Mouse (Mus musculus): ENCODE data around the gene Reps1. TPM values are rescaled to one million over a fixed set of nuclear protein-coding genes. Genes with fewer than 3 reads are reported as not detected.

The Reps1 gene
- polyA plus RNA-seq, 1 experiment from 2014 or later = 14.5 TPM

- H3K9ac ChIP-seq = no peak overlapping the region
- peaks cover 53% of the 10 kb centered on the region for H3K4me1 ChIP-seq
- no peaks in the 10 kb centered on the region for H3K36me3 ChIP-seq
- H3K27ac ChIP-seq = no peak overlapping the region
- WGBS (ENCODE audit: insufficient replicate concordance) = 66% methylated on average over 10 of the region's 10 CpGs
- no peak overlapping the region for H3K4me3 ChIP-seq
- ATAC-seq = no peak
- no peaks in the 10 kb centered on the region for H3K27me3 ChIP-seq (replicated peaks)
- H3K4me2 ChIP-seq = no peak overlapping the region
- H3K9me3 ChIP-seq (replicated peaks) = no peaks in the 10 kb centered on the region
These were observed 12.2 kb downstream of the Reps1 start for GRCm38 (mm10) chr10:18067761-18068446.

- no peak overlapping the region for H3K27ac ChIP-seq
- peaks cover 56% of the 10 kb centered on the region for H3K4me1 ChIP-seq
- H3K36me3 ChIP-seq = no peaks in the 10 kb centered on the region
- no peak overlapping the region for H3K4me2 ChIP-seq
- no peak for ATAC-seq
- H3K9ac ChIP-seq = no peak overlapping the region
- no peak overlapping the region for H3K4me3 ChIP-seq
- 63% methylated on average over 2 of the region's 2 CpGs for WGBS (ENCODE audit: insufficient replicate concordance)
- H3K9me3 ChIP-seq (replicated peaks) = no peaks in the 10 kb centered on the region
- H3K27me3 ChIP-seq (replicated peaks) = no peaks in the 10 kb centered on the region
These were observed 13.2 kb downstream of the Reps1 start for GRCm38 (mm10) chr10:18068880-18069279.

- H3K4me3 ChIP-seq = no peak overlapping the region
- ATAC-seq = no peak
- no peak overlapping the region for H3K4me2 ChIP-seq
- H3K36me3 ChIP-seq = no peaks in the 10 kb centered on the region
- WGBS (ENCODE audit: insufficient replicate concordance) = 71% methylated on average over 2 of the region's 2 CpGs
- H3K27ac ChIP-seq = no peak overlapping the region
- H3K9me3 ChIP-seq (replicated peaks) = no peaks in the 10 kb centered on the region
- no peaks in the 10 kb centered on the region for H3K27me3 ChIP-seq (replicated peaks)
- peaks cover 56% of the 10 kb centered on the region for H3K4me1 ChIP-seq
- H3K9ac ChIP-seq = no peak overlapping the region
These were observed 13.9 kb downstream of the Reps1 start for GRCm38 (mm10) chr10:18069576-18069975.

- Histone ChIP-seq H3K9ac (no peak overlapping the region), H3K4me3 (no peak overlapping the region), H3K4me2 (no peak overlapping the region), H3K27me3 (replicated peaks) (no peaks in the 10 kb centered on the region), H3K27ac (no peak overlapping the region), H3K4me1 (peaks cover 56% of the 10 kb centered on the region), H3K9me3 (replicated peaks) (no peaks in the 10 kb centered on the region), H3K36me3 (no peaks in the 10 kb centered on the region)
- 58% methylated on average over 3 of the region's 3 CpGs for WGBS (ENCODE audit: insufficient replicate concordance)
- no peak for ATAC-seq
These were observed 14.5 kb downstream of the Reps1 start for GRCm38 (mm10) chr10:18070144-18070543.

- WGBS (ENCODE audit: insufficient replicate concordance) = 44% methylated on average over 2 of the region's 2 CpGs
- H3K27me3 ChIP-seq (replicated peaks) = no peaks in the 10 kb centered on the region
- no peaks in the 10 kb centered on the region for H3K36me3 ChIP-seq
- H3K9ac ChIP-seq = no peak overlapping the region
- no peak overlapping the region for H3K4me3 ChIP-seq
- H3K4me2 ChIP-seq = no peak overlapping the region
- ATAC-seq = no peak
- H3K9me3 ChIP-seq (replicated peaks) = no peaks in the 10 kb centered on the region
- H3K4me1 ChIP-seq = peaks cover 55% of the 10 kb centered on the region
- H3K27ac ChIP-seq = no peak overlapping the region
These were observed 15.0 kb downstream of the Reps1 start for GRCm38 (mm10) chr10:18070616-18071015.

GRCm38 (mm10) chr10:18072871-18073270 is 17.2 kb downstream of the Reps1 start:
- Histone ChIP-seq H3K4me2 (no peak overlapping the region), H3K27ac (no peak overlapping the region), H3K9me3 (replicated peaks) (no peaks in the 10 kb centered on the region), H3K9ac (no peak overlapping the region), H3K27me3 (replicated peaks) (no peaks in the 10 kb centered on the region), H3K4me3 (no peak overlapping the region), H3K36me3 (no peaks in the 10 kb centered on the region), H3K4me1 (peaks cover 37% of the 10 kb centered on the region)
- no peak for ATAC-seq
- 73% methylated on average over 3 of the region's 3 CpGs for WGBS (ENCODE audit: insufficient replicate concordance)

GRCm38 (mm10) chr10:18074383-18075075 is 18.9 kb downstream of the Reps1 start:
- Histone ChIP-seq H3K4me1 (peaks cover 30% of the 10 kb centered on the region), H3K9me3 (replicated peaks) (no peaks in the 10 kb centered on the region), H3K4me3 (no peak overlapping the region), H3K27me3 (replicated peaks) (no peaks in the 10 kb centered on the region), H3K9ac (no peak overlapping the region), H3K27ac (no peak overlapping the region), H3K36me3 (no peaks in the 10 kb centered on the region), H3K4me2 (no peak overlapping the region)
- 64% methylated on average over 5 of the region's 5 CpGs for WGBS (ENCODE audit: insufficient replicate concordance)
- ATAC-seq = no peak

GRCm38 (mm10) chr10:18075845-18076244 is 20.2 kb downstream of the Reps1 start:
- no peak overlapping the region for H3K27ac ChIP-seq

GRCm38 (mm10) chr10:18081536-18081935 is 25.9 kb downstream of the Reps1 start:
- Histone ChIP-seq H3K9me3 (replicated peaks) (no peaks in the 10 kb centered on the region), H3K36me3 (no peaks in the 10 kb centered on the region), H3K27me3 (replicated peaks) (no peaks in the 10 kb centered on the region), H3K4me3 (no peak overlapping the region), H3K4me2 (no peak overlapping the region), H3K27ac (no peak overlapping the region), H3K4me1 (peaks cover 8% of the 10 kb centered on the region; the same call in 1 of the 2 replicates), H3K9ac (no peak overlapping the region)
- no peak for ATAC-seq
- WGBS (ENCODE audit: insufficient replicate concordance) = 68% methylated on average over 1 of the region's 1 CpGs

More at GRCm38 (mm10) chr10:18075845-18076244, 20.2 kb downstream of the Reps1 start:
- Histone ChIP-seq H3K4me3 (no peak overlapping the region), H3K9ac (no peak overlapping the region), H3K27me3 (replicated peaks) (no peaks in the 10 kb centered on the region), H3K4me2 (no peak overlapping the region), H3K9me3 (replicated peaks) (no peaks in the 10 kb centered on the region), H3K36me3 (no peaks in the 10 kb centered on the region), H3K4me1 (peaks cover 21% of the 10 kb centered on the region)
- no peak for ATAC-seq
- WGBS (ENCODE audit: insufficient replicate concordance) = 80% methylated on average over 6 of the region's 6 CpGs

GRCm38 (mm10) chr10:18082772-18083171 is 27.1 kb downstream of the Reps1 start:
- Histone ChIP-seq H3K4me2 (no peak overlapping the region), H3K9me3 (replicated peaks) (no peaks in the 10 kb centered on the region), H3K27me3 (replicated peaks) (no peaks in the 10 kb centered on the region), H3K4me3 (no peak overlapping the region), H3K27ac (no peak overlapping the region), H3K4me1 (peaks cover 8% of the 10 kb centered on the region; the same call in 1 of the 2 replicates), H3K9ac (no peak overlapping the region), H3K36me3 (no peaks in the 10 kb centered on the region)
- ATAC-seq = no peak
- 74% methylated on average over 6 of the region's 6 CpGs for whole genome bisulfite sequencing (ENCODE audit: insufficient replicate concordance)

- Histone ChIP-seq H3K9me3 (replicated peaks) (no peaks in the 10 kb centered on the region), H3K9ac (no peak overlapping the region), H3K27me3 (replicated peaks) (no peaks in the 10 kb centered on the region), H3K36me3 (peaks cover 43% of the 10 kb centered on the region), H3K4me1 (no peaks in the 10 kb centered on the region), H3K4me2 (no peak overlapping the region), H3K27ac (no peak overlapping the region), H3K4me3 (no peak overlapping the region)
- ATAC-seq = no peak
These were observed 35.0 kb downstream of the Reps1 start for GRCm38 (mm10) chr10:18090691-18091090.

GRCm38 (mm10) chr10:18102166-18102565 is 46.5 kb downstream of the Reps1 start:
- Histone ChIP-seq H3K27me3 (replicated peaks) (no peaks in the 10 kb centered on the region), H3K36me3 (peaks cover 29% of the 10 kb centered on the region), H3K4me1 (no peaks in the 10 kb centered on the region), H3K9me3 (replicated peaks) (no peaks in the 10 kb centered on the region), H3K4me2 (no peak overlapping the region), H3K9ac (no peak overlapping the region), H3K4me3 (no peak overlapping the region), H3K27ac (no peak overlapping the region)
- no peak for ATAC-seq
- 63% methylated on average over 5 of the region's 5 CpGs for WGBS (ENCODE audit: insufficient replicate concordance)

Data from liver, embryonic 12.5 days (tissue).